Mouse (Mus musculus) cortical plate, adult 2 months (tissue): ENCODE measurements around the gene Grhpr.

Source experiments
- CTCF ChIP-seq: fragments of 200-500 bp; IDR thresholded peaks from 2 replicates; pipeline ENCODE4 v1.5.1; 2011; ENCODE audit warnings: mild to moderate bottlenecking, control low read depth, low read length; ENCODE audit not compliant: insufficient read depth; ENCODE audit errors: extremely low read depth
- POLR2A ChIP-seq: fragments of 200-500 bp; IDR thresholded peaks from 2 replicates; pipeline ENCODE4 v1.6.1; 2011; ENCODE audit warnings: mild to moderate bottlenecking, low read length, control low read depth; ENCODE audit not compliant: insufficient read depth; ENCODE audit errors: extremely low read depth

GRCm38 (mm10) chr4:44983131-44983740, 2.0 kb downstream of the Grhpr start:
- no peak for TF ChIP-seq CTCF
- TF ChIP-seq POLR2A, result no peak
